Mouse (Mus musculus) heart, embryonic 16.5 days (tissue): ENCODE measurements around the gene Skp2. TPM values are rescaled to one million over a fixed set of nuclear protein-coding genes. Genes with fewer than 3 reads are reported as not detected.
"Not testable (repeated sequence)": the region's sequence is repeated elsewhere in the genome, so short reads cannot be mapped to it uniquely, and the experiment has no call there.

Source experiments
- ATAC-seq: fragments of 200-750 bp; cut with Nextera tagmentation; replicated peaks from 2 replicates; pipeline ENCODE4 v1.8.0; 2017; ENCODE audit warnings: moderate number of reproducible peaks; ENCODE audit not compliant: insufficient read depth, low FRiP score; ENCODE audit errors: extremely low read depth
- H3K27ac ChIP-seq: fragments of 300-500 bp; sonication (generic); 2 replicates; pipeline ENCODE4 v1.5.1; 2014; ENCODE audit warnings: mild to moderate bottlenecking, low read length, control low read depth, moderate library complexity
- H3K27me3 ChIP-seq: fragments of 300-500 bp; sonication (generic); 2 replicates; pipeline ENCODE4 v1.6.1; 2014; ENCODE audit warnings: low read length, mixed read lengths; ENCODE audit not compliant: control insufficient read depth, insufficient read depth
- H3K36me3 ChIP-seq: fragments of 300-500 bp; sonication (generic); 2 replicates; pipeline ENCODE4 v1.6.1; 2014; ENCODE audit not compliant: control insufficient read depth, insufficient read depth
- H3K4me1 ChIP-seq: fragments of 300-500 bp; sonication (generic); 2 replicates; pipeline ENCODE4 v1.6.1; 2014; ENCODE audit warnings: low read length, mixed read lengths; ENCODE audit not compliant: control insufficient read depth, insufficient read depth
- H3K4me2 ChIP-seq: fragments of 300-500 bp; sonication (generic); 2 replicates; pipeline ENCODE4 v1.6.1; 2014; ENCODE audit warnings: low read depth, mild to moderate bottlenecking, control low read depth, low read length
- H3K4me3 ChIP-seq: fragments of 300-500 bp; sonication (generic); 2 replicates; pipeline ENCODE4 v1.5.1; 2014; ENCODE audit warnings: mild to moderate bottlenecking, control low read depth, low read length
- H3K9ac ChIP-seq: fragments of 300-500 bp; sonication (generic); 2 replicates; pipeline ENCODE4 v1.6.1; 2014; ENCODE audit warnings: low read length, control low read depth
- H3K9me3 ChIP-seq: fragments of 300-500 bp; sonication (generic); replicated peaks from 2 replicates; pipeline ENCODE4 v1.6.1; 2016; ENCODE audit warnings: low read length; ENCODE audit not compliant: control insufficient read depth
- WGBS: fragments of 180-500 bp; shearing (Covaris S2); extraction: QIAGEN DNeasy Blood & Tissue Kit; methylation state at CpG from one replicate; pipeline ENCODE4 v1.1.7; 2014; 5-methylcytosine and 5-hydroxymethylcytosine counted together
- polyA plus RNA-seq: library from polyadenylated mRNA; unstranded; fragments of >200 nt; fragmentation: Nextera tagmentation; extraction: Ambion mirVana; gene quantifications from 2 replicates; pipeline ENCODE4 v1.2.1, GENCODE M21; 2015

The Skp2 gene
- 21.1 and 21.8 TPM in 2 replicates for polyA plus RNA-seq

GRCm38 (mm10) chr15:9155325-9155724, at the start of gene Skp2:
Skp2 (minus strand) TSS chr15:9155425.
- ATAC-seq = no peak
- no peaks in the 10 kb centered on the region for H3K27me3 ChIP-seq
- no peak within 1 kb of the TSS for H3K9ac ChIP-seq
- no peak within 1 kb of the TSS for H3K27ac ChIP-seq
- H3K36me3 ChIP-seq = peaks cover 12% of the 10 kb centered on the region
- no peak within 1 kb of the TSS for H3K4me2 ChIP-seq
- no peaks in the 10 kb centered on the region for H3K4me1 ChIP-seq
- no peaks in the 10 kb centered on the region for H3K9me3 ChIP-seq
- no peak within 1 kb of the TSS for H3K4me3 ChIP-seq

GRCm38 (mm10) chr15:9198421-9198820, 43.2 kb upstream of the Skp2 start:
- H3K9me3 ChIP-seq = no peaks in the 10 kb centered on the region
- H3K27me3 ChIP-seq = no peaks in the 10 kb centered on the region
- no peaks in the 10 kb centered on the region for H3K4me1 ChIP-seq
- no peak overlapping the region for H3K27ac ChIP-seq
- H3K36me3 ChIP-seq = peaks cover 3% of the 10 kb centered on the region
- H3K4me3 ChIP-seq = no peak overlapping the region
- no peak overlapping the region for H3K4me2 ChIP-seq
- 50% methylated on average over 6 of the region's 6 CpGs for WGBS
- no peak overlapping the region for H3K9ac ChIP-seq
- no peak for ATAC-seq

- not testable (repeated sequence) for ATAC-seq, H3K9ac ChIP-seq, H3K4me1 ChIP-seq, H3K4me3 ChIP-seq, H3K27me3 ChIP-seq, H3K9me3 ChIP-seq, H3K27ac ChIP-seq, H3K4me2 ChIP-seq, H3K36me3 ChIP-seq
Observed at GRCm38 (mm10) chr15:9192685-9193084, 37.5 kb upstream of the Skp2 start.

- no peak overlapping the region for H3K4me2 ChIP-seq
- no peak overlapping the region for H3K4me3 ChIP-seq
- H3K36me3 ChIP-seq = peaks cover 5% of the 10 kb centered on the region
- no peaks in the 10 kb centered on the region for H3K9me3 ChIP-seq
- 85% methylated on average over 2 of the region's 2 CpGs for WGBS
- H3K27me3 ChIP-seq = no peaks in the 10 kb centered on the region
- no peak overlapping the region for H3K9ac ChIP-seq
- no peak for ATAC-seq
- H3K4me1 ChIP-seq = no peaks in the 10 kb centered on the region
- H3K27ac ChIP-seq = no peak overlapping the region
Observed at GRCm38 (mm10) chr15:9189796-9190195, 34.6 kb upstream of the Skp2 start.

GRCm38 (mm10) chr15:9183995-9184394, 28.8 kb upstream of the Skp2 start:
- H3K4me2 ChIP-seq = no peak overlapping the region
- no peak overlapping the region for H3K9ac ChIP-seq
- H3K4me3 ChIP-seq = no peak overlapping the region
- no peaks in the 10 kb centered on the region for H3K27me3 ChIP-seq
- H3K9me3 ChIP-seq = no peaks in the 10 kb centered on the region
- H3K27ac ChIP-seq = no peak overlapping the region
- peaks cover 4% of the 10 kb centered on the region; the same call in 1 of the 2 replicates for H3K36me3 ChIP-seq
- no peak for ATAC-seq
- H3K4me1 ChIP-seq = no peaks in the 10 kb centered on the region
- WGBS = 92% methylated on average over 5 of the region's 5 CpGs

GRCm38 (mm10) chr15:9177038-9177437, 21.8 kb upstream of the Skp2 start:
- H3K4me2 ChIP-seq = no peak overlapping the region
- peaks cover 8% of the 10 kb centered on the region; the same call in 1 of the 2 replicates for H3K36me3 ChIP-seq
- H3K9ac ChIP-seq = no peak overlapping the region
- no peaks in the 10 kb centered on the region for H3K27me3 ChIP-seq
- ATAC-seq = no peak
- no peak overlapping the region for H3K27ac ChIP-seq
- no peaks in the 10 kb centered on the region for H3K9me3 ChIP-seq
- no peak overlapping the region for H3K4me3 ChIP-seq
- 91% methylated on average over 3 of the region's 3 CpGs for WGBS
- no peaks in the 10 kb centered on the region for H3K4me1 ChIP-seq

GRCm38 (mm10) chr15:9164125-9164524, 8.9 kb upstream of the Skp2 start:
- H3K36me3 ChIP-seq = peaks cover 15% of the 10 kb centered on the region
- no peaks in the 10 kb centered on the region for H3K4me1 ChIP-seq
- no peak overlapping the region for H3K9ac ChIP-seq
- H3K27ac ChIP-seq = no peak overlapping the region
- H3K4me2 ChIP-seq = no peak overlapping the region
- WGBS = 70% methylated on average over 6 of the region's 6 CpGs
- no peak overlapping the region for H3K4me3 ChIP-seq
- no peak for ATAC-seq
- H3K27me3 ChIP-seq = no peaks in the 10 kb centered on the region
- H3K9me3 ChIP-seq = no peaks in the 10 kb centered on the region

GRCm38 (mm10) chr15:9162557-9163070, 7.4 kb upstream of the Skp2 start:
- Histone ChIP-seq H3K9me3 (no peaks in the 10 kb centered on the region), H3K4me1 (no peaks in the 10 kb centered on the region), H3K4me2 (no peak overlapping the region), H3K27ac (no peak overlapping the region), H3K9ac (no peak overlapping the region), H3K36me3 (peaks cover 7% of the 10 kb centered on the region), H3K27me3 (no peaks in the 10 kb centered on the region), H3K4me3 (no peak overlapping the region)
- WGBS = 72% methylated on average over 4 of the region's 4 CpGs
- ATAC-seq = no peak

GRCm38 (mm10) chr15:9140684-9141171, 14.5 kb downstream of the Skp2 start:
- Histone ChIP-seq H3K9ac (peak overlapping the region; percentile 88), H3K9me3 (no peaks in the 10 kb centered on the region), H3K27ac (peak overlapping the region; percentile 66), H3K4me1 (peaks cover 18% of the 10 kb centered on the region), H3K36me3 (peaks cover 15% of the 10 kb centered on the region), H3K27me3 (no peaks in the 10 kb centered on the region), H3K4me2 (peak overlapping the region; percentile 86), H3K4me3 (peak overlapping the region; percentile 87)
- 0% methylated on average over 37 of the region's 37 CpGs for WGBS
- peak; percentile 59 for ATAC-seq
